Mouse (Mus musculus) lung, adult 2 months (tissue): ENCODE measurements around the gene Pcca. TPM values are rescaled to one million over a fixed set of nuclear protein-coding genes. Genes with fewer than 3 reads are reported as not detected.

Source experiments
- DNase-seq: peaks from one replicate; pipeline ENCODE4 v3.0.0; 2022
- H3K4me1 ChIP-seq: fragments of 200-500 bp; 2 replicates; pipeline ENCODE4 v1.6.1; 2011; ENCODE audit warnings: low read length; ENCODE audit not compliant: control insufficient read depth, insufficient read depth
- H3K4me3 ChIP-seq: fragments of 200-500 bp; replicated peaks from 2 replicates; pipeline ENCODE3; 2011; ENCODE audit warnings: low read depth, mild to moderate bottlenecking, control low read depth, low read length; ENCODE audit errors: extremely low read depth
- CTCF ChIP-seq: fragments of 200-500 bp; IDR thresholded peaks from 2 replicates; pipeline ENCODE4 v1.5.1; 2011; ENCODE audit warnings: mild to moderate bottlenecking, low read length, control low read depth; ENCODE audit not compliant: insufficient read depth
- POLR2A ChIP-seq: fragments of 200-500 bp; IDR thresholded peaks from 2 replicates; pipeline ENCODE4 v1.6.1; 2011; ENCODE audit warnings: low read depth, mild to moderate bottlenecking, control low read depth, low read length, borderline replicate concordance; ENCODE audit errors: extremely low read depth
- WGBS: fragments of 180-500 bp; shearing (Covaris S2); methylation state at CpG from one replicate; pipeline ENCODE4 v1.1.7; 2018; 5-methylcytosine and 5-hydroxymethylcytosine counted together
- polyA plus RNA-seq: library from polyadenylated mRNA; depleted of rRNA; stranded (reverse); fragments of >200 nt; gene quantifications from 2 replicates; pipeline ENCODE4 v1.2.3, GENCODE M21; 2012

Gene Pcca
- polyA plus RNA-seq, 1 experiment = 18.7 TPM

DNA sequence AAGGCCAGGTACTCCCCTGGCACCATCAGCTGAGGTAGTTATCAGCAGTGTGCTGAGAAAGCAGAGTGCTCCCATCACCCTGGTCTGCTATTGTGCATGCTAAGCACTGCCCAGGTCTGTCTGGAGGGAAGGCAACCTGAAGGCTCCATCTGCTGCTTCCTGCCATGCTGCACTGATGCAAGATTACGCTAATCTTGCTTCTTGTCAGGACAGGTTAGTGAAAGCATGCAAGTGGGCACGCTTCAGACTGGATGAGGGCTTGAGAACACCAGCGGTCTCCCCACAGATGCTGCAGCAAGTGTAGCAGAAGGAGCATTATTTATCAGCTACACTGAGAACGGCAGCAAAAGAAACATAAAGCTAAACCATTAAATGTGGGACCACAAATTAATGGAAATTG, 150.1 kb downstream of the Pcca start:
- TF ChIP-seq CTCF = no peak
- TF ChIP-seq POLR2A = no peak
- Histone ChIP-seq H3K4me3 (no peak overlapping the region), H3K4me1 (no peaks in the 10 kb centered on the region)
- no peak for DNase-seq
- 92% methylated on average over 4 of the region's 4 CpGs for WGBS

DNA sequence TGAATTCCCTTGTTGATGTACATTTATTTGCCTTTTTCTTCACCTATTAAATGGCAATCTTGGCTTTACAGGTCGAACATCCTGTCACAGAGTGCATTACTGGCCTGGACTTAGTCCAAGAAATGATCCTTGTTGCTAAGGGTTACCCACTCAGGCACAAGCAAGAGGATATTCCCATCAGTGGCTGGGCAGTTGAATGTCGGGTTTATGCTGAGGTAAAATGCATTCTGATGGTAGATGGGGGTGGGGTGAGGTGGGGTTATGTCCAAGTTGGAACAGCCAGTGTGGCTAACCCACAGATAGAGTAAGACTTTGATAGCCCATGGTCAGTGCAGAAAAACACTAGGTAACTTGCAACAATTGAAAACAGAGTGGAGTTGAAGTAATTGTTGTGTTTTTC, 150.7 kb downstream of the Pcca start:
- 24% methylated on average over 2 of the region's 2 CpGs for WGBS
- H3K4me1 ChIP-seq = no peaks in the 10 kb centered on the region
- DNase-seq = no peak
- no peak overlapping the region for H3K4me3 ChIP-seq
- TF ChIP-seq CTCF (no peak), POLR2A (no peak)

DNA sequence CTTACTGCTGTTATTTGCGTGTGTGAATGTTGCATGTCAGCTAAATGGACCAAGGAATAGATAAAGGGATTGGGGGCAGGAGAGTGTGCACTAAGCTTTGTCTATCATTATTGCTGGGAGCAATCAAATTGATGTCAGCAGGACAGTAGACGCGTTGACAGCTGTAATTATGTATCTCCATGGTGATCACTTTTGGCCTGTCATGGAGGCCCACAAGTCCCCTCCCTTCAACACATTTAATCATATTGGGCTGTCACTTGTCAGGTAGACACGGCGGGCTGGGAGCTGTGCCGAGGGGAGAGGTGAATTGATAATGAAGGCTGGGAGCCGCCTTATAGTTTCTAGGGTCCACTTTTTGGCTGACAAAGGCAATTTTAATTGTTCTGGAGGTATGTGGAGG, 153.3 kb downstream of the Pcca start:
- Histone ChIP-seq H3K4me1 (no peaks in the 10 kb centered on the region), H3K4me3 (no peak overlapping the region)
- 86% methylated on average over 7 of the region's 7 CpGs for WGBS
- DNase-seq = no peak
- TF ChIP-seq POLR2A (no peak), CTCF (no peak)

DNA sequence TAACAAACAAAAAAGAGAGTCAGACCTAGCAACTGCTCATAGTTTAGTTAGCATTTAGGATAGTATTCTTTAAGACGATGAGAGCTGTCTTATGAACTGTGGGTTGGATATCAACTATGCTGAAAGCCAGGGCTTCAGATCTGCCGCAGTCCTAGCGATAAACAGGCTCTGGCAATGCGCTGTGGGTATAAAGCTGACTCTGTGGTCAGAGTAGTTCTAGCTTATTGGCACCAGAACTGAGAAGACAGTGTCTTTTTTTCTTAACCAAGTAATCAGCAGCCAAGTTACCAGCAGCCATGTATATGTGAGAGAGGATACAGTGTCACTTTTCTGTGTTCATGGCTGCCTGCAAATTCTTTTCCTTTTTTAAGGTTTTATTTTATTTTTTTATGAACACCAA, 154.3 kb downstream of the Pcca start:
- TF ChIP-seq CTCF (no peak), POLR2A (no peak)
- DNase-seq = no peak
- H3K4me1 ChIP-seq = no peaks in the 10 kb centered on the region
- no peak overlapping the region for H3K4me3 ChIP-seq
- 87% methylated on average over 4 of the region's 4 CpGs for WGBS

DNA sequence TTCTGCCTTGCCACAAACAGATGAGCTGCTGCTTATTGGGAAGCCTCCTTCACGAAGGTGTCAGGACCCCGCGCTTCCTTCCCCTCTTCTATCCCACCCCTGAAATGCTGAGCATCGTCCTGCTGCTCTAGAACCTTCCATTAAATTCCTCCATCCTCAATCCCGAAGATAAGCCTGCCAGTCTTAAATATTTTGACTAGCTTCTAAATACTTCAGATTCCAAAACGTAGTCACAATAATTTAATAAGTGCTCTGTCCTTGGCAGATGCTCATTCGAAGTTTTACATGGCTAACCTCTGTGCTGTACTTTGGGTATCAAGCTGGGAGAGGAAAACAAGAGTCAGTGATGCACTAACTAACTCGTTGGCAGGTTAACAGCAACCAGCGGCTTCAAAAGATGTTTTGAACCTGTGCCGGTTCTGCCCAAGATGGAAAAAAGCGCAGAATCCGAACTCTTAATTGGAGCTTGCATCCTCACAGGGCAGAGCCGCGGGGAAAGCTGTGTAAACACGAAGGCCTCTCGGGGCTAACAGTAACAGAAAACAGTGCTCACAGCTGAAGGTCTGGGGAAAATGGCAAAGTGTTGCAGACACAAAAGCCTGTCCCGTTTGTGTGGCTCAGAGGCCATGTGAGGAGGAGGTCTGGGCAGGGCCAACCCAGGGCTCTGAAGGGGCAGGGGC, 155.2 kb downstream of the Pcca start:
- WGBS = 71% methylated on average over 17 of the region's 17 CpGs

DNA sequence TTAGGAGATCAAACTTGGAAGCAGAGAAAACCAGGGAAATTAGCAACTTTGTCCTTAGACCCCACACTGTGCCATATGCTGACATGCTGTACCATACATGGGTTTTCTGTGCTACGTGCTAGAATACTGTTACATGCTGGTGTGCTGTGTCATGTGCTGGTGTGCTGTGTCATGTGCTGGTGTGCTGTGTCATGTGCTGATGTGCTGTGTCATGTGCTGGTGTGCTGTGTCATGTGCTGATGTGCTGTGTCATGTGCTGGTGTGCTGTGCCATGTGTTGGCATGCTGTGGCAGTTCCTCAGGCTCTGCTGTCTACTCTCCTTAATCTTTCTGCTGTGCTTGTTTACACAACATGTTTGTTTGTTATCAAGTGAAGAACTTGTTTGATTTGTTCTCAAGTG, 157.4 kb downstream of the Pcca start:
- WGBS = 84% methylated on average over 1 of the region's 1 CpGs
- TF ChIP-seq CTCF = no peak
- no peak for TF ChIP-seq POLR2A
- H3K4me1 ChIP-seq = no peaks in the 10 kb centered on the region

More for the DNA sequence above, 155.2 kb downstream of the Pcca start:
- DNase-seq = no peak
- no peak overlapping the region for H3K4me3 ChIP-seq
- no peak for TF ChIP-seq CTCF
- H3K4me1 ChIP-seq = no peaks in the 10 kb centered on the region

DNA sequence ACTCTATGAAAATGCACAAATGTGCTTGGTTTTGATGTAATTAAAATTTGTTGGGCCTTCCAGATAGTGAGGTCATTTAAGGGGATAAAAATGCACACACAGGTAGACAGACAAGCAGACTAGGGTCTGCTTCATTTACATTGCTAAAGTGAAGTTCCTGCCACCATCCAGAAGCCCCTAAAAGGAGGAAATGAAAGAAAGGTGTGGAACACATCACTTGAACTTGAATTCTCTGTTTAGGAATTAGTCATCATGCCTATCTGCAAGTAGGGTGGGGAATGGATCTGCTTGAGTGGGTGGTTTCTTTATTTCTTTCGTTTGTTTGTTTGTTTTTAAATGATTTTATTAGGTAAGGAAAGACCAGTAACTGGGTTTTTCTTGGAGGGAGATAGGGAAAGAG, 166.2 kb downstream of the Pcca start:
- DNase-seq = no peak
- WGBS = 50% methylated on average over 1 of the region's 1 CpGs
- Histone ChIP-seq H3K4me1 (no peaks in the 10 kb centered on the region), H3K4me3 (no peak overlapping the region)
- no peak for TF ChIP-seq POLR2A
- no peak for TF ChIP-seq CTCF

More for the DNA sequence above, 157.4 kb downstream of the Pcca start:
- no peak overlapping the region for H3K4me3 ChIP-seq
- DNase-seq = no peak

DNA sequence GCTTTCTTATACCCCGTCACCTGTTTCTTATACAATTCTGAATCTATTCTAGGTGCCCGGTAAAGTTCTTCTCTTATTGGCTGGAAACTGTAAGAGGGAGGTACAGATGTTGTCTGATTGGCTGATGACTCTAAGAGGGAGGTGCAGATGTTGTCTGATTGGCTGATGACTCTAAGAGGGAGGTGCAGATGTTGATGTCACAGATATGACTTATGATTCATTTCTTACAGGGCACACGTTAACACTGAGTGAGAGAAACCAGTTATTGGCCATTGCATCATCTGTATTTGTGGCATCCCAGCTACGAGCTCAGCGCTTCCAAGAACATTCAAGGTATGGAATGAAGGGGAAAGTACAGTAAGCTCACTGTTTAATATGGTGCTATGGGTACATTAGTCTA, 179.7 kb downstream of the Pcca start:
- DNase-seq = no peak
- WGBS = 90% methylated on average over 5 of the region's 5 CpGs
- no peak for TF ChIP-seq CTCF
- TF ChIP-seq POLR2A = no peak

DNA sequence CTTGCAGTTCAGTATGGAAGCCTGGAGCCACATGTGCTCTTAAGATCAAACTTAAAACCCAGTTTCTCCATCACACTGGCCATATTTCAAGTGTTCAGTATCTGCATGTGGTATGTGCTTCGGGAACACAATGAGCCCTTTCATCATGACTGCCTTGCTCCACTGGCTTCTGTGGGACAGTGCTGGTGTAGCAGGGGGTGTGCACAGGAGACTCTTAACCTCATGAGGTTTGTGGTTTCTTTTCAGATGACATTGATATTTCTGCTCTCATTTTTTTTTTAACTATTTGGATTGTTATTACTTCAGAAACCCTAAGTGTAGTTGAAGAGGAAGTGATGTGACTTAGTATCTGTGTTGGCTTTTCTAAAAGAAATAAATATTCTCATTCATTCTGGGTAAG, 180.8 kb downstream of the Pcca start:
- Histone ChIP-seq H3K4me1 (no peaks in the 10 kb centered on the region), H3K4me3 (no peak overlapping the region)
- DNase-seq = no peak
- 44% methylated on average over 1 of the region's 1 CpGs for WGBS
- TF ChIP-seq CTCF (no peak), POLR2A (no peak)

More for the DNA sequence above, 179.7 kb downstream of the Pcca start:
- H3K4me1 ChIP-seq = no peaks in the 10 kb centered on the region
- no peak overlapping the region for H3K4me3 ChIP-seq

DNA sequence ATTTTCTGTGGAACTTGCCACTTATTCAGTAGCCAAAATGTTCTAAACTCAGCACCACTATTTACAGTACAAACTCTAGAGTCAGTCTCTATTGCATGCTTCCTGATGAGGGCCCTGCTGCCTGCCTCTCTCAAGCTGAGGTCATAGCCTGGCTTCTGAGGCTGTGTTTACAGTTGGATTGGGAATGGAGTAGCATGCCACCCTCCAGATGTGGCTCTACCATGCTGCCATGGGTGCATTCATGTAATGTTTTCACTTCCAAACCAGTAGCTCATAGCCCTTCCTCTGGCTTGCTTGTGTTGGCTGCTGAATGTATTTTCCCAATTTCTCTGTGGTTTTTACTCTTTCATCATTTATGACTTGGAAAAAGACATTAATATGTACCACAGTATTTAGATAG, 181.9 kb downstream of the Pcca start:
- TF ChIP-seq CTCF (no peak), POLR2A (no peak)
- Histone ChIP-seq H3K4me3 (no peak overlapping the region), H3K4me1 (peaks cover 2% of the 10 kb centered on the region; the same call in 1 of the 2 replicates)
- no peak for DNase-seq
